Mouse (Mus musculus) gastrocnemius, adult 2 months (tissue): ENCODE measurements around the gene Cks1brt. TPM values are rescaled to one million over a fixed set of nuclear protein-coding genes. Genes with fewer than 3 reads are reported as not detected.
"Not testable (repeated sequence)": the region's sequence is repeated elsewhere in the genome, so short reads cannot be mapped to it uniquely, and the experiment has no call there.

Experiments
- DNase-seq: peaks from one replicate; pipeline ENCODE4 v3.0.0; 2022
- H3K27ac ChIP-seq: fragments of 200-600 bp; 2 replicates; pipeline ENCODE4 v1.8.1; 2022; ENCODE audit warnings: mild to moderate bottlenecking
- H3K4me3 ChIP-seq: fragments of 200-600 bp; 2 replicates; pipeline ENCODE4 v1.8.1; 2022; ENCODE audit warnings: mild to moderate bottlenecking, moderate library complexity
- CTCF ChIP-seq: fragments of 200-600 bp; IDR thresholded peaks from 2 replicates; pipeline ENCODE4 v1.8.1; 2022; ENCODE audit warnings: antibody characterized with exemption, mild to moderate bottlenecking, moderate library complexity
- intact Hi-C: fragments of 180-260 bp; cut with DNase I; formaldehyde crosslinking; loops from one replicate; pipeline ENCODE4 v1.15.1; 2025
- long read RNA-seq, 2 experiments: library from polyadenylated mRNA; stranded (forward); transcript quantifications; one replicate each; pipeline ENCODE4 v2.0.0; 2021
- total RNA-seq, 2 experiments: library from RNA; stranded (reverse); gene quantifications; 2 replicates each; pipeline ENCODE4 v1.2.3; 2021

The Cks1brt gene
- total RNA-seq: not detected
- long read RNA-seq, experiment 1: 0 reads
- long read RNA-seq, experiment 2: 0 reads

DNA sequence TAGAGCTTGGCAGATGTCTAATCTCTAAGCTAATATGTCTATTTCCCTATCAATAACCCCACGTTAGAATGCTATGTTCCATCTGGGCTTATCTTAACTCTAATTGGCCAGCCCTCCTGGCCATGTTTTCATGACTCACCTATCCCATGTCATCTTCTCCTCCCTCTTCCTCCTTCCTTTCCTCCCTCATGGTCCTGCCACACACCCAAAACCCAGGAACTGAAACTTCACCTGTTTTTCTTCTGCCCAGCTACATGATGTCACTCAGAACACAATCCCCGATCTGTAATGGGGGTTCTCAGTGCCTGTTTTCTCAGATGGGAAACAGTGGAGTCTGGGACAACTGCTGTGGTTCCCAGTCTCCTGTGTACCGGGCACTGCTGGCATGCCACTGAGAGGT lies at the start of gene Cks1brt:
Gene Cks1brt (plus strand): TSS at position 301 of the 400 bp plus-strand sequence.
- DNase-seq: no peak
- intact Hi-C loops: no loop called here
- H3K4me3 ChIP-seq: no peak within 1 kb of the TSS
- TF ChIP-seq CTCF: no peak
- H3K27ac ChIP-seq: no peak within 1 kb of the TSS

DNA sequence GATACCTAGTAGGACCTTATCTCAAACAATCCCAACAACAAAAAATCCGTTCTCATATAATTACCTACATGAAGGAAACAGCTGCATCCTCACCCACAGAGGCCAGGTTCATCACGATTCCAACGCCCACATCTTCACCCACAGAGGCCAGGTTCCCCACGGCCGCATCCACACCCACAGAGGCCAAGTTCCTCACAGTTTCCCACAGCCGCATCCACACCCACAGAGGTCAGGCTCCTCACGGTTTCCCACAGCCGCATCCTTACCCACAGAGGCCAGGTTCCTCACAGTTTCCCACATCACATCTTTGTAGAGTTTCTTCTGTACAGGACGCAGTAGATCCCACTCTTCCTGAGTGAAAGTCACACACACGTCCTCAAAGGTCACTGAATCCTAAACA lies 38.5 kb upstream of the Cks1brt start:
- Histone ChIP-seq H3K4me3 (no peak overlapping the region), H3K27ac (no peak overlapping the region)
- intact Hi-C loops: no loop called here
- DNase-seq: no peak
- TF ChIP-seq CTCF: no peak

DNA sequence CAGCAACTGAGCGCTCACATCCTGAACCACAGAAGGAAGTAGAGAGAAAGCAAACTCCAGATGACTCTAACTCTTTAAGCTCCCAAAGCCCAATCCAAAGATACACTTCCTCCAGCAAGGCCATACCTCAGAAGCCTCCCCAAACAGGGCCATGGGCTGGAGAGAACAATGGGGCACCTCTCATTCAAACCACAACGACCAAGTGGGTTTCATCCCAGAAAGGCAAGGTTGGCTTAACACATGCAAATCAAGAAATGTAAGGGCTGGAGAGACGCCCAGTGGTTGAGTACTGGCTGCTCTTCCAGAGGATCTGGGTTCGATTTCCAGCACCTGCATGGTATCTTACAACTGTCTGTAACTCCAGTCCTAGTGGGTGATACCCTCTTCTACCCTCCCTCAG lies 36.2 kb upstream of the Cks1brt start:
- no peak for DNase-seq
- intact Hi-C loops: no loop called here
- TF ChIP-seq CTCF: no peak
- H3K4me3 ChIP-seq: no peak overlapping the region
- no peak overlapping the region for H3K27ac ChIP-seq

DNA sequence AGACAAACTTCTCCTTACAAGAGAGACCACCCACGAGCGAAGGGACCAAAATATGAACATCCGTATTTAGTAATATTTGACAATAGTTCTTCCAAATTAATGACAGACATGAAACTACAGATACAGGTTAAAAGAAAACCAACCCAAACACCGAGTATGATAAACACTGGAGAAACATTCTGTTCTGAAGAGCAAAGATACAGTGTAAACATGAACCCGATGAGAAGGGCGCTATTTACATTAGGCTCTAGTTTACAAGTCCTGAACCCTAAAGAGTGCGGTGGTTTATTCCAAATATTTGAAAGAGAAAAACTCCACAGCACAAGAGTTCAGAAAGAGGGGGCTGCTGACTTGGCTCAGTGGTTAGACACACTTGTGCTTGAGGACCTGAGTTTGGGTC lies 34.7 kb upstream of the Cks1brt start:
- no peak for DNase-seq
- intact Hi-C loops: no loop called here
- H3K27ac ChIP-seq: no peak overlapping the region
- no peak for TF ChIP-seq CTCF
- no peak overlapping the region for H3K4me3 ChIP-seq

DNA sequence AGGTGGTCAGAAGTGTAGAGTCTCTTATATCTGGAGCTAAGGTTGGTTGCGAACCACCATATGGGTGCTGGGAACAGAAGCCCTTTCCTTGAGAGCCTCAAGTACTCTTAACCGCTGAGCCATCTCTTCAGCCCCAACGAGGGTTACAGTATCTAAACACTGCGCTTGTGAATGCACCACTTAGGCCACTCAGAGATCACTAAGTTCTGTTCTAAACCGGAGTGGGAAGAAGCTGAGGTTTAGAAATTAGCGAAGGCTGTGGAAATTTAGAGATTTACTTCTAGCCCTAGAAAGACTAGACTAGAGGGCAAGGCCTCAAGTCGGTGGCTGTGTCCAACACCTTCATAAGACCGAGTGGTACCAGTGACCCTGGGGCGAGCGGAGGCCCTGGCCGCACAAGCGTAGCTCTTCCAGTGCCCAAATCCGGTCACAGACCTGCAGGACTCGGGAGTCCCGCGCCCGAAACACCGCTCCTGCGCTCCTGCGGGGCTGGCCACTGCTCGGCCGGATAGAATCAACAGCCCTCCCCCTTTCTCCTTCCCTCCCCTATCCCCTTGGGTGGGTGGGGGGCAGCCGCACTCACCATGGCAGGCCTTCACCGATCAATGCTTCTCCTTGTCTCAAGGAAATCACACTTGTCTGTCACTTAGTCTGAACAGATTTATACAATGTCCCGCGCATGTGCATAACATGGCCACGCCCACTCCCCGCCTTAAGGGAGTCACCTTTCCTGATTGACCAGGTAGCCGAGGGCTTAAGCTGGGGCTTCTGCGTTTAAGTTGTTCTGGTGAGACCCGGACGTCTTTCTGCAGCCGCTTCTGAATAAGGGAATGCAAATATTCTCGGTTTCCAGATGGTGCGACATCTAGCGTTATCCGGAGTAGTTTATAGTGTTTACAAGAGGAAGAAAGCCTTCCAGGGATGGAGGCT lies 32.4 kb upstream of the Cks1brt start:
- peak; percentile 79 for DNase-seq
- intact Hi-C loops: no loop called here
- peak; percentile 40 for TF ChIP-seq CTCF
- Histone ChIP-seq H3K4me3 (peak overlapping the region; percentile 78), H3K27ac (peak overlapping the region; percentile 82)

DNA sequence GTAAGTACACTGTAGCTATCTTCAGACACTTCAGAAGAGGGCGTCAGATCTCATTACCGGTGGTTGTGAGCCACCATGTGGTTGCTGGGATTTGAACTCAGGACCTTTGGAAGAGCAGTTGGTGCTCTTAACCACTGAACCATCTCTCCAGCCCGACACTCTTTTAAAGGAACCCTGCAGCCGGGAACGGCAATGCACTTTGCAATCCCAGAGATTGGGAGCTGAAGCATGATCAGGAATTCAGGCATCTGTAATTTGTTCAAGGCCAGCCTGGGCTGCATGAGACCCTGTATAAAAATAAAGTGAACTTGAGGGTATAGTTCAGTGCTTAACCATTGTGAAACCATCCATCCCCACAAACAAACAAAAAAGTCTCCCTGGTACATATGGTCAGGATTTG lies 31.5 kb upstream of the Cks1brt start:
- H3K4me3 ChIP-seq, DNase-seq, H3K27ac ChIP-seq, intact Hi-C loops: not testable (repeated sequence)

DNA sequence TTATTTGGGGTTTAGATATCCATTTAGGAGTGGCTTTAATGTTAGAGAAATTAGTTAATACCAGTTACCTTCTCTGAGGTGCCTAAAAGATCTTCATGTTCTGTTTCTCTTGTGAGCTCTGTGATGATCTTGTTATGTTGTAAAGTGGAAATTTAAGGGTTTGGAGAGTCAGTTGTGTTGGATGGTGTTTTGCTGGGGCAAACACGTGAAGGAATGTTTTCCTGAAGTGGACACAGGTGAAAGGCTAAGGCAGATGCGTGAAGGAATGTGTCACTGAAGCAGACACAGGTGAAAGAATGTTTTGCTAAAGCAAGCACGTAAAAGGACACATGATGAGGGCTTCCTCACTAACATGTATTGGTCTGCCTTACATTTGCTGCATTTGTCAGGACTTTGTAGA lies 28.7 kb upstream of the Cks1brt start, which contains the start of gene Zfp791:
Gene Zfp791 (minus strand): TSS at position 101 of the 400 bp plus-strand sequence.
- intact Hi-C loops: no loop called here
- no peak for DNase-seq
- no peak for TF ChIP-seq CTCF

DNA sequence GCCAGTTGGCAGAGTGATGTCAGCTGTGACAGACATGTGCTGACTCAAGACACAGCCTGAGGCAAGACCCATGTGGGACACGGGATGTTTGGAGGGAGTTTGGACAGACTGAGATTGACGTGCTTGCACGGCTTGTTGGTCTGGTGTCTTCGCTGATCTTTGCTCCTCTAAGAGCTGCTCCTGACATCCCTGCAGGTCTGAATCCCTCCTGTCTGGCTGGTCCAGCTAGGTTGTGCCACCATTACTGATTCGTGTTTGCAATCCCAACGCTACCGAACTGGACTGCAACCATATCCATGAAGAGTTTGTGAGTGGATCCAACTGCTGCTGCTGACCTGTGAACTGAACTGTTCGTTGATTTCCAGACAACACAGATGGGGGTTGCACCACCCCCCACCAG lies 28.0 kb upstream of the Cks1brt start:
- Histone ChIP-seq H3K4me3 (no peak overlapping the region), H3K27ac (no peak overlapping the region)
- DNase-seq: no peak
- no peak for TF ChIP-seq CTCF
- intact Hi-C loops: no loop called here

More for the DNA sequence above, 28.7 kb upstream of the Cks1brt start, which contains the start of gene Zfp791:
- Histone ChIP-seq H3K27ac (no peak within 1 kb of the TSS), H3K4me3 (no peak within 1 kb of the TSS)

DNA sequence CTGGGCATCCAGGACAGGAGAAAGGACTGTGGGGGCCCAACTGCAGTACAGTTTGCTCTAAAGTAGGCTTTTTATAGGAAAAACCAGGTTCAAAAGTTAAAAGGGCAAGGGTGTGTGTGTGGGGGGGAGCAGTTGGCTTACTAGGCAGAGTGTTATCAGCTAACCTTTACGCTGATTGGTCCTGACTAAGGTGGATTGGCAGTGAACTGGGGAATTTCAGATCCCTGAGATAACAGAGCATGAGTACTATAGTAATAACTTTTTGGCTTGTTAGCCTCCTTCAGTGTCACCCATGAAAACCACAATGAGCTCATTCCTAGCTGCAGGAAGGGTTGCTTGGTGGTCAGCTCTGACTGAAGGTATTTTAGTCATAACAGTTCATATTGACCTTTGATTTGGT lies 19.4 kb upstream of the Cks1brt start:
- TF ChIP-seq CTCF: no peak
- Histone ChIP-seq H3K4me3 (no peak overlapping the region), H3K27ac (no peak overlapping the region)
- no peak for DNase-seq
- intact Hi-C loops: no loop called here

DNA sequence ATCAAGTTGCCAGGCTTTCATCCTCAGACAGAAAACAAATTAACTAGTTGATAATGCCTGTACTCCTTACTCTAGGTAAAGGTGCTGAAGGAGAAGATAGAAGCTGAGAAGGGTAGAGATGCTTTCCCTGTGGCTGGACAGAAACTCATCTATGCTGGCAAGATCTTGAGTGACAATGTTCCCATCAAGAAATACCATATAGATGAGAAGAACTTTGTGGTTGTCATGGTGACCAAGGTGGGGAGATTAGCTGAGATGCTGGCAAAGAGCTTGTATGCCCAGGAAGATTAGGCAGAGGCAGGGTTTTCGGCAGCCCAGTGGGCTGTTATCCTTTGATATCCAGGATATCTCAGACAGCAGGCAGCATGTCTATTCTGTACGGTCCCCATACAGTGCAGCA lies 16.0 kb upstream of the Cks1brt start:
- DNase-seq, H3K4me3 ChIP-seq, intact Hi-C loops, H3K27ac ChIP-seq: not testable (repeated sequence)

DNA sequence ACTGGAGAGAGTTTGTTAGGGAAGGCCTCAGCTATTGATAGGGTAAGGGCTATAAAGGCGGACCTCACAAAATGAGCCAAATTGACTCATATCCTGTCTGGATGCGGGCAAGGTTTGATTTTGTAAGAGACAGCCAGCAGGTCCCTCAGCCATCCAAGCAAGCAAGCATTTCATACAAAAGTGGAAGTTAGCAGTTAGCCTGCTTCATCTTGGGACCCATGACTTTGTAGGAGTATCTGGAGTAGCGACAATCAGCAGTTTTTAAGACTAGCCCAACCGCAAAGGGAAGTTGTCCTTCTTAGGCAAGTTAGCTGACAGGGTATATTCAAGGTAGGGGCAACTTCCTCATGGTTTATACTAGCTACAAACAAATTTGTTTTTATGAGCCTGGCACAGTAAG lies 9.2 kb upstream of the Cks1brt start:
- intact Hi-C loops: no loop called here
- DNase-seq: no peak
- no peak overlapping the region for H3K27ac ChIP-seq
- no peak for TF ChIP-seq CTCF
- H3K4me3 ChIP-seq: no peak overlapping the region

DNA sequence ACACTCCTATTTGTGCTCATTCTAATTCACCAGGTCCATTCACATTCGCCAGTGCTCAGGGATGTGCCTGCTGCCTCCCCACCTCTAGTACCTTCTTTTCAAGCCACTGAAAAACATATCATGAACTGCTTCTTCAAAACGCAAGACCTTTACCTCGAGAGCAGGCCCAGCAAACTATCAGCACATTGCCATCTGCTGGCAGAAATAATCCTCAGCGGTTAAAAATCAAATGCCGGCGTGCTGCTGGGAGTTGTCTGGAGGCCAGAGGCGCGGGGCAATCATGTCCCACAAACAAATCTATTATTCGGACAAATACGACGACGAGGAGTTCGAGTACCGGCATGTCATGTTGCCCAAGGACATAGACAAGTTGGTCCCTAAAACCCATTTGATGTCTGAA lies 19.6 kb downstream of the Cks1brt start:
- peak; percentile 25 for DNase-seq
- H3K27ac ChIP-seq: no peak overlapping the region
- H3K4me3 ChIP-seq: no peak overlapping the region
- TF ChIP-seq CTCF: peak; percentile 50
- intact Hi-C loops: loop anchor here (2.0 kb wide), 1 partner anchor 94 kb away; no protein-coding TSS in a partner anchor

DNA sequence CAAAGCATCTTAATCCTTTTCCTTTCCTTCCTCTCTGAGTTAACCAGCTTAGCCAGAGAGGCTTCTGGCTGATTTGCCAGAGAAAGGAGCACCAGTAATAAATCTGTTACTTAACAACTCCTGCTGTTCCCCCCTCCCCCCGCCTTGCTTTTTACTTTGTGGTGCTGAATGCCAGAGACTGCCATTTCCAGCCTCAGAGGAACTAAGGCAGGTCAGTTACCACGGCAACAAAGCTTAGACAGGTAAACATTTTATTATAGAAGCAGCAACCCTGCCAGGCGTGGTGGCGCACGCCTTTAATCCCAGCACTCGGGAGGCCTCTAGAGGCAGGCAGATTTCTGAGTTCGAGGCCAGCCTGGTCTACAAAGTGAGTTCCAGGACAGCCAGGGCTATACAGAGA lies 24.2 kb downstream of the Cks1brt start:
- no peak for DNase-seq
- no peak for TF ChIP-seq CTCF
- H3K4me3 ChIP-seq: no peak overlapping the region
- H3K27ac ChIP-seq: no peak overlapping the region
- intact Hi-C loops: no loop called here

DNA sequence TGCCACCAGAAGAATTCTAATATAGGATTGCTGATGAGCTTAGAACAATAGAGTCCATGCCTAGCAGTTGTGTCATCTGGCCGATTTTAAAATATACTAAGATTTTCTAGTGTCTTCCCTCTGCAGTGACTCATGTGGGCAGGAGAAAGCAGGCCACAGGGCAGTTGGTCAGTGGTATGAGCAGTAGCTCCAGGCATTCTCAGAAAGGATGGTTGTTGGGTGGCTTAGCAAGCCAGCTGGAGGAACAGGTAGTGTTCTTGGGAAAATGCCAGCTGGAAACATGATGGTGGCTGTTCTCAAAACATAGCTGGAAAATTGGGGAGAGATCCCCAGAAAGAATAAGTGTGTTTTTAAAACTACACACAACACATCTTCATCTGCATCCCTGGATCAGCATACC lies 40.6 kb downstream of the Cks1brt start:
- no peak for DNase-seq
- TF ChIP-seq CTCF: no peak
- Histone ChIP-seq H3K4me3 (no peak overlapping the region), H3K27ac (no peak overlapping the region)
- intact Hi-C loops: no loop called here
